Mouse (Mus musculus) natural killer cell, adult 2 months (primary cell): ENCODE measurements around the gene Kcna1.

ENCODE experiments used
- DNase-seq, 2 experiments: peaks; one replicate each; pipeline ENCODE4 v3.0.0; 2022; ENCODE audit warnings: low spot score in 2 of 2

The Kcna1 gene

DNA sequence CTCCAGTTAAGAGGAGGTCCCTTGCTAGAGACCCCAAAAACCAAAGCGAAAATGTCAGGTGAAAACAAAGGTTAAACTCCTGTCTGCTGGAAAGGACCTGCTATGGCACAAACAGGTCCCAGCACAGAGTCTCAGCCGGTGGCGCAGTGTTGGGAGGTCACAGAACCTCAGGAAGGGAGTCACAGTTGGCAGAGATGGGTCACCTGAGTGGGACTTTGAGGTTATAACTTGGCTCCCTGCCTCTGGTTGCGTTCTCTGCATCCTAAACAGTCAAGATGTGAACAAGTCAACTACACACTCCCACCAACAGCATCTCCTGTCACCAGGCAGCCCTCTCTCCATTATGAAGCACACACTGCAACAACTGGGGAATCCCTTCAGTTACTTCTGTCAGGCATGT lies 48.4 kb downstream of the Kcna1 start:
- DNase-seq, result no peak

DNA sequence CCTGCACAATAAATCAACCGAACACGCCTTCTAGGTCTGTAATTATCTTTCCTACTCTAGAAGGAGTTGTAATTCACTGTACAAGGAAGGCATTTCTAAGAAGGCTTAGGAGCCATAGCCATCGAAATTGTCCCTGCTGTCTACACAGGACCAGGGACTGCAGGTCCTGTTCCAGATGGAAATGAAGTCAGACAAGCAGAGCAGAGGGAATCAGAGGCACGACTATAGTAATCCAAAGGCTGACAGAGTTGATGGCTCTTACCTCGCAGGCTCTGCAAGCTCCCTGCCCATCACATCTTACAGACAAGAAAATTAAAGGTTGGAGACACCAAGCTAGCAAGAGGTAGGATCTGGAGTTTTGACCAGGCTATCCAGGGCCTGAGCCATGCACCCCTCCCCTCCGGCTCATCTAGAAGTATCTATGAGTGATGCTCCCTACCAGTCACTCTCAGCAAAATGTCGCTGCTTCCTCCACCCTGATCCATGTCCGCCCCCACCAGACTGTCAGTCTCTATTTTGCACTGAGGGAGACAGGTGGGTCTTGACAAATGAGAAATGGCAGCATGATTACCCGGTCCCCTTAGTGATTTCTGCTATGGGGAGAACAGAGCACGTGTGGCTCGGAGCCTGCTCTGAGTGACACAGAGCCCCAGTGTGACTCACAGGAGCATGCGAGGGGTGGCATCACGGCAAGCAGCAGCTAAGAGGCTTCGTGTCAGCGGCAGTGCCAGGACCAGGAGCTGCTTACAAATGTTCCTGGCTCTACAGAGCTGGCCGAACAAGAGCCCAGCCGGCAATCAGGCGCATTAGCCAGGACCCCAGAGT lies 50.2 kb downstream of the Kcna1 start:
- DNase-seq, result no peak

DNA sequence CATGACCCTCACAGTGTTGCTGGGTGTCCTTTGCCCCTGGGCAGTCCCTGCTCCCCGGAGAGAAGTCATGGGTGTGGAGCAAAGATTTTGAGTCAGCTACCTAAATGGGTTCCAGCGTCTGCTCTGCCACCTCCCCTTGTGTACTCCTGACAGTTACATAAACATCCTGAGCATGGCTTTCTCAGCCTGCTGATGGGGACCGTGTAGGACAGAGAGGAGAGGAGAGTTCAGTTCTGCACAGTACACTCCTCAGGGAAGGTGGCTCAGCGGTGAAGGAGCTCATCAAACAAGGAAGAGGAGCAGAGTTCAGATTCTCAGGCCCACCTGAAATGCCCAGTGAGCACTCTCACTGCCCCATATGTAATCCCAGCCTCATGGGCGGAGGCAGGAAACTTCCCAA lies 51.1 kb downstream of the Kcna1 start:
- DNase-seq, result no peak

DNA sequence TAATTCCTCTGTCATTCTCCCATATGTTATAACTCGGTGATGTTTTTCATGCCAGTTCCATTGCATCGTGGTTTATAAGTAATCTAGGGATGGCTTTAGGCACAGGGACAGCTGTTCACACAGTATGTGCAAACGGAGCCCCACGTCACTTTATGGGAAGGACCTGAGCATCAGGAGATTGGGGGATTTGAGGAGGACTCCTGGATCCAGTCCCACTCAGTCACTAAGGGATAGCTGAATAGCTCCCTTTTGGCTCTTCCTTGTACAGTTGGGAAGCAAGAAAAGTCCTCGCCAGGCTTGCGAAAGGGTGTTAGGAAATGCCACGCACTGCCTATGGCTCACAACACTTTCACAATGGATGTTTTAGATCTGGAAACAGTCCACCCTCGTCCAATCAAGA lies 51.8 kb downstream of the Kcna1 start:
- DNase-seq, result no peak

DNA sequence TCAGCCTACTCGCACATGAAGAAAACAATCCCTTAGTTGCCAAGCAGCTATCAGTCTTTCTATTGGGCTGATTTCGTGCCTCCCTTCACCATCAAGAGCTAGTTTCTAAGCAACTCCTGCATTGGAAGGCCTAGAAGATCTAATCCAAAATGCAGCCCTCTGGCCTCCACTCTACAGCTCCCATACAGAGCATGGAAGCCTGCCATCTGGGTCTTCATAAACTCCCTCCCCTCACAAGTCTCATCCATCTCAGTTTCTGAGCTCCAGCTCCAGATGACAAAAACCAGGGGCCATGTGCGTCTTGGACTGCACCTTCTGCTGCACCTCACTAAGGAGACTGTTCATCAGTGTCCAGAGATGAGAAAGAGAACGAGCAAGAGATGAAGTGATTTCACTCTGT lies 52.8 kb downstream of the Kcna1 start:
- DNase-seq, result no peak
